Mouse (Mus musculus): ENCODE data around the gene Gm20903. TPM values are rescaled to one million over a fixed set of nuclear protein-coding genes. Genes with fewer than 3 reads are reported as not detected.

The Gm20903 gene
- not detected for polyA plus RNA-seq (2017; shearing (Covaris generic))

GRCm38 (mm10) chrY:73669015-73669414, at the start of gene Gm20903:
Gm20903 (plus strand) TSS chrY:73669315.

Measured in CD4-positive, CD25-positive, alpha-beta regulatory T cell, adult 9 weeks (primary cell).